Mouse (Mus musculus) G1E (cell line): ENCODE measurements at regions not wholly inside any gene's neighbourhood (a gene's known extent, or its start where the extent isn't known, plus 50 kb on each side); places are given as distances from the start of the nearest gene placed in this dataset.

Source experiments
- CTCF ChIP-seq: IDR thresholded peaks from 2 replicates; pipeline ENCODE4 v1.5.1; 2012; ENCODE audit warnings: low read depth, low read length, inconsistent platforms, mixed read lengths
- GATA1 ChIP-seq: IDR thresholded peaks from 2 replicates; pipeline ENCODE4 v1.6.1; 2012; ENCODE audit warnings: borderline replicate concordance, low read length, inconsistent platforms, mixed read lengths
- GATA2 ChIP-seq: IDR thresholded peaks from 2 replicates; pipeline ENCODE4 v1.6.1; 2012; ENCODE audit warnings: low read depth, low read length, inconsistent platforms, borderline replicate concordance
- POLR2AphosphoS5 ChIP-seq: IDR thresholded peaks from 2 replicates; pipeline ENCODE4 v1.6.1; 2012; ENCODE audit warnings: low read depth, low read length, inconsistent platforms; ENCODE audit not compliant: insufficient replicate concordance
- TAL1 ChIP-seq: conservative IDR thresholded peaks from 2 replicates; pipeline ENCODE4 v1.6.1; 2012; ENCODE audit warnings: low read depth, low read length, inconsistent platforms, mixed read lengths

GRCm38 (mm10) chr12:70609116-70609871 lies 156.4 kb downstream of the Tmx1 start:
- TF ChIP-seq CTCF (no peak), GATA1 (no peak), TAL1 (no peak), POLR2AphosphoS5 (no peak), GATA2 (no peak)
